Mouse (Mus musculus) naive thymus-derived CD4-positive, alpha-beta T cell, adult 2 months (primary cell): ENCODE data around the gene Lypd4.
A peak's percentile ranks its signal among the peaks of the same experiment; 100 is the strongest.
"Not testable (repeated sequence)": the region's sequence is repeated elsewhere in the genome, so short reads cannot be mapped to it uniquely, and the experiment has no call there.

Experiments used
- DNase-seq: peaks from one replicate; pipeline ENCODE4 v3.0.0-alpha.2; 2011; ENCODE audit warnings: low read depth

Gene Lypd4

DNA sequence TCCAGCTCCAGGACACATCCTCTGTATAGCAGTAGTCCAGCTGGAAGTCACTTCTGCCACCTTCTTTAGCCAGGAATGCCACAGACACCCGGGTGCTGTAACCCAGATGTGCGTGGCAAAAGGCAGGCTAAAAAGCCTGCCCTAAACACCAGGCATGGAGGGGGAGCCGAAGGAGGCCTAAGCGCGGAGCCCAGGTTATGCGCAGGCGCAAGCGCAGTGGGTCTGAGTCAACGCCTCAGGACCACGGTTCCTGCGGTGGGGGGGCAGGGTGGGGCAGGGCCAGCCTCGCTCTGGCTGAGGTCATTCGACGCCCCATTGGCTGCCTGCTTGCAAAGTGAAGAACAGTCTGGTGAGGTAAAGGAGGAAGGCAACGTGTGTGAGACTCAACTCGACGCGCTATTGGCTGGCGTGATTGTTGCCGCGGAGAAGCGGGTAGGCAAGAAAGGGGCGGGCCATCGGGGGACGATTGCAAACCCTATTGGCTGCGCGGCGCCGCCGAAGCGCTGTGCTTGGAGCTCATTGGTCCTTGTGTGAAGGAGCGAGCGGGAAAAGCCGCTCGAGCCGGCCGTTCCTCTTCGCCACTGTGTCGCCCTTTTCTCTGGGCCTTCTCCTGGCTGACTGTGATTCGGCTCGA lies at the start of gene Lypd4, which contains the start of gene Dmrtc2:
TSS of gene Lypd4 (minus strand) at position 410 of the 634 bp plus-strand sequence.
TSS of gene Dmrtc2 (plus strand) at position 526 of the 634 bp plus-strand sequence.
- DNase-seq = no peak

DNA sequence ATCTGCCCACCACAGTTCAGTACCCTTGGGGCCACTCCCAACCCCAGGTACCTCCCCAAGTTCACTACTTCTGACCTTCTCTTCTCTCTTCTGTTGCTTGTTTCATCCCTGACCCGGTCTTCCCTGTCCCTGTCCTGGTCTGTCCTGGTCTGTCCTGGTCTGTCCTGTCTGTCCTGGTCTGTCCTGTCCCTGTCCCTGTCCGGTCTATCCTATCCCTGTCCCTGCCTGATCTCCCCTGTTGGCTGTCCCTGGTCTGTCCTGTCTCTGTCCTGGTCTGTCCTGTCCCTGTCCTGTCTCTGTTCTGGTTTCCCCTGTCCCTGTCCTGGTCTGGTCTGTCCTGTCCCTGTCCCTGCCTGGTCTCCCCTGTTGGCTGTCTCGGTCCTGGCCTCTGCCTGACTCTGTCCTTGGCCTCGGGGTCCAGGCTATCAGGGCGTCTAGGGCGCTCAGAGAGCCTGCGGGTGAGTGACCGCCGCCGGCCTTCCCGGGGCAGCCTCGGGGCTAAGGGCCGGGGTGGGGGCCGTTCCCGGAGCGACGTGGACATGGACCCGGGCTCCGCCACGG lies 49.1 kb upstream of the Lypd4 start:
- no peak for DNase-seq

DNA sequence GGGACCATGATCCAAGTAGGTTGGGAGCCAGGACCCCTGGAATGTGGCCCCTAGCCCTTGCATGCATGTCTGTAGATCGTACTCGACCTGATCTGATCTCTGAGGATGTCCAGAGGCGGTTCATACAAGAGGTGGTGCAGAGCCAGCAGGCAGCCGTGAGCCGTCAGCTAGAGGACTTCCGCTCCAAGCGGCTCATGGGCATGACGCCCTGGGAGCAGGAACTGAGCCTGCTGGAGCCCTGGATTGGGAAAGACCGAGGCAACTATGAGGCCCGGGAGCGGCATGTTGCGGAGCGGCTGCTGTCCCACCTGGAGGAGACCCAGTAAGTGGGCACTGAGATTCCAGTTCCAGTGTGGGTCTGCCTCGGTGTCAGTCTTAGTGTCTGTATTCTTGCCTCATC lies 42.7 kb upstream of the Lypd4 start:
- DNase-seq = no peak

DNA sequence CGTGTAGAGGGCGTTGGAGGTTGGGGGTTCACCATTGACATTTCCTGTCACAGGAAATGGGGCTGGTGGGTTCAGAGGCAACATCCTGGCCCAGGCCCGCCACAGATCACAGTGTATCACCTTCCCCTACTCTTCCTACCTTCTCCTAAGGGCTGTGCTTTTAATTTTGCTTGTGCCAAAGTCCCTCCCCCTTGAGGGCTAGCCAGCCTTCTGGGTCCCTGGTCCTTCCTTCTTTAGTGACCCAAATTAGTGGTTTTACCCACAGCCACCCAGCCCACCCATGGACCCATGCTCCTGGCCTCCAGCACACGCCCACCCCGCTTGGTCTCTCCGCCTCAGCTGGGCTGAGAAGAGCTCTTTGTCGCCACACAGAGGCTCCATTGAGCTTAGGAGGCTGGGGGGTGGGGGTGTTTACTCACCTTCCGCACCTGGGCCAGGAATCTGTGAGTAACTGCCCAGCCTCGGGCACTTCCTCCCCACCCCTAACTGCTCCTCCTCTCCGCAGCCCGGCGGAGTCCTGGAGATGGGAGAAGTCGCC lies 37.5 kb upstream of the Lypd4 start:
- peak; percentile 88 for DNase-seq

DNA sequence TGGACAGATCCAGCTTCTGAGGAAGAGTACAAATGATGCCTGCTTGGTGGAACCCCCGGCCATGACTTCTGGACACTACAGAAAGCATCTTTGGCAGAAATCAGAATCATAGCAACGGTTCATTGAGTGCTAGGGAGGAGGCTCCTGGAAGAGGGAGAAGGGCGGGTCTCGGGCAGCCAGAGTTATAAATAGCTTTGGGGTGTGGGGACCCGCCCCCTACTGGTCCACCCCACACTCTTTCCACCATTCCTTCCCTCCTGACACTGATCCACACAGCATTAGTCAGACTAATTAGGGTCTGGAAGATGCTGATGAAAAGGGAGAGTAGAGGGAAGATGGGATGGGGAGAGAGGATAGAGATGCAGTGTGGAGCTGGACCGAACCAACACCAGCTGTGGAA lies 36.8 kb upstream of the Lypd4 start:
- DNase-seq = no peak

DNA sequence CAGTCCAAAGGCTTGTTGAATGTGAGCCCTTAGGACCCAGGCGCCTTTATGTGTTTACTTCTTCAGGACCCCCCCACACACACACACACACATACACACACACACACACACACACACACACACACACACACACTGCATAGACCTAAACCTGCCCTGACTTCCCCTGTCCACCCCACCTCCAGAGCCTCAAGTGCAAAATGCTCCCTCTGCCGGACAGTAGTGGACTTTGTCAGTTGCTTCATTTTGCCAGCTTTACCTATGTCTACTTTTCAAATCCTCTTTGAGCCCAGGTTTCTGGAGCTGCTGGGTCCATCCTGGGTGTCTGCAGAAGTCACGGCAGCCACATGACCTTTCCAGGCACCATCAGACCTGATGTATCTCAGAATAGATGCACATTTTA lies 35.2 kb upstream of the Lypd4 start:
- DNase-seq = peak; percentile 77

DNA sequence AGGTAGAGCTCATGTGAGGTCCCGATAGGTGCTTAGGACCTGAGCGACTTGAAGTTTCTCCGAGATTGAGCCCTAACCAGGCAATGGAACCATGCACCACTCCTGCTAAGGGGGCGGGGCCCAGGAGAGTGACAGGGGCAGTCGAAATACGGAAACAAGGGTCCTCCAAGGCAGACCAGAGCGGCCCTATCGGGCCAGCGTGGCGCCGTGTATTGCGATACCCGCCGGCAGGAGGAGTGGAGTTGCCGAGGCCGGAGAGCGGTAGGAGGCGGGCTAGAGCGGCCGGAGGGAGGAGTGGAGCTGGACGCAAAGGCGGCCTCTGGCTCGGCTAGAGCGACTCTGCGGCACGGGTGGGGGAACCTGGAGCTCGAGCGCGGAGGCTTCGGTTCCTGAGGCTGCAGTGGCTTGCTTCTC lies 34.3 kb upstream of the Lypd4 start:
- DNase-seq = peak; percentile 96

DNA sequence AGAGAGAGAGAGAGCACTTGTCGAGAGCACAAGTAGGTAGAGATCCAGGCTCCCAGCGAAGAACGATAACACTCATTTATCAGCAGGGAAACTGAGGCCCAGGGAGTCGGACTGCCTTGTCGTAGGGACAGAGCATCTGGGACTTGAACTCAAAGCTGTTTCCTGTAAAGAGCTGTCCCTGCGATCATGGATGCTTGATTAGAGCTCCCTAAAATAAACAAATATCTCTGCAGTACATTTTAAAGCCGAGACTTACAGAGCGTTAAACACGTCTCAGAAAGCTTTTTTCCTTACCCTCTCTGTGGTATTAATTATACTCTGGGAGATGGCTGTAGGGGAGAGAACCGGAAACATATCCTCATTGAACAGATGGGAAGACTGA lies 33.7 kb upstream of the Lypd4 start:
- DNase-seq = no peak

DNA sequence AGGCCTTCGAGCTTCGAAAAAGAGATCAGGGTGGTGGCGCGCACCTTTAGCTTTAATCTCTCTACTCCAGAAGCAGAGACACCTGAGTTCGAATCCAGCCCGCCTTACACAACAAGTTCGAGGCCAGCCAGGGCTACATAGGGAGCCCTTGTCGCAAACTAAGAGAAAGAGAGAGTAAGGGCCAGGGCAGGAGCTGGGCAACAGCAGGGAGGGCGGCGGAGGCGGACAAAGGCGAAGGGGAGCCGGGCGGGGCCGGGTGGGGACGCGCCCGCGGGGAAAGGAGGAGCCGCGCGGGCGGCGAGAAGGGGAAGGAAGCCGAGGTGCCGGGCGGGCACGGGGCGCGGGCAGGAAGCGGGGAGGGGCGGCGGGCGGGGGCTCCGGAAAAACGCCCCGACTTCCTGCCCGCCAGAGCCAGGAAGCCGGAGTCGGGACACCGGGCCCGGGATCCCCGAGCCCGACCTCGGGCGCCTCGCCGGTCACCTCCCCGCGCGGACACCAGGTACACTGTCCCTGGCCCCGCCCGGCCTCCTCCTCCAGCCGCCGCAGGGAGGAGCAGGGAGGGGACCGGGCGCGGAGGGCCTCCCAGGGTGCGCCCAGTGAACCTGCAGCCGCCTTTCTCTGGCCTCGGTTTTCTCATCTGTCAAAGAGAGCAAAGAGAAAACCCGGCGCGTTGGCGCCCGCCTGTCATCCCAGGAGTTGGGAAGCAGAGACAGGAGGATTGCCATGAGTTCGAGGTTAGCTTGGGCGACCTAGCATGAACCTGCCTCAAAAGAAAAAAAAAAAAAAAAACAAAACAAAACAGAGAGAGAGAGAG lies 33.1 kb upstream of the Lypd4 start, which contains the start of gene Arhgef1:
TSS of gene Arhgef1 (plus strand) at position 283 of the 814 bp plus-strand sequence.
- DNase-seq = peak; percentile 78

DNA sequence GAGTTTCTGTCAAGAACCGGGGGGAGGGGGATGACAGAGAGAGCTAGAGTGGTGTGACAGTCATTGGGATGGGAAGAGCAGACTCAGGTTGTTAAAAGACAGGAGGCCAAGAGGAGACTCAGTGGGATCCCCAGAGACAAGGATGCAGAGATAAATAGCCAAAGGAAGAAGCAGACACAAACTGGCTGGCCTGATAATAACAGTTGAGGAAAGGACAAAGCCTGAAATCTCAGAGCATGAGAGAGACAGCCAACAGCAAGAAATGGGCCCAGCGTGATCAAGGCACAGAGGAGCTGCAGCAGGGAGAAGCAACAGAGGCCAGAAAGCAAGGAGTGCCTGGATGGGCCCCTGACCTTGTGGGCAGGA lies 32.5 kb upstream of the Lypd4 start:
- DNase-seq = no peak

DNA sequence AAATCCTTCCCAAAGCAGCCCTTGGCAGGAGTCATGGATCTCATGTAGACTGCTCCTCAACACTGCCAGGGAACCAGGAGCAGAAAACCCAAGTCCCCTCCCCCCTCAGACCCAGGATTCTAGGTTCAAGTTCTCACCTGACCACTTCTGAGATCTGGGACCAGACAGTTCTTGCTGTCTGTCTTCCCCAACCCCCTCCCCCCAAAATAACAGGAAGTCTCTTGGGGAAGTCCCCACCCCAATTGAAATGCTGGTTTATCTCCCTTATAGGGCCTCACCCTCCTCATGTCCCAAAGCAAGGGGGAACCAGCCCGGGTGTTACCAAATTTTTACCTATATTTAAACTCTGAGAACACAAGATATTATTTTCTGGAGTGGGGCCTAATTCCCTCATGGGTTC lies 32.1 kb upstream of the Lypd4 start:
- DNase-seq = peak; percentile 79

DNA sequence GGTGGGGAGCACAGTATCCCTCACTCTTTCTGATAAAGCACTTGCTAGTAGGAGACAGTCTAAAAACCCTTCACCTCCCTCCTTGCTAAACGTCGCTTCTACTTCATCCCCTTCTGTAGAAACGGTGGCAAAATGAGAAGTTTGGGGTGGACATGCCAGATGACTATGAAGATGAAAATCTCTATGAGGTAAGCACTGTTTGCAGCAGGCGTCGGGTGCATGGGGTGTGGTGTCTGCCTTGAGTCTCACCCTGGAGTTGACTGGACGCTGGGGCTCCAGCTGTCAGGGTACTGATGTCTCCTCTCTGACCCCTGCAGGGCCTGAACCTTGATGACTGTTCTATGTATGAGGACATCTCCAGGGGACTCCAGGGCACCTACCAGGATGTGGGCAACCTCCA lies 31.4 kb upstream of the Lypd4 start:
- no peak for DNase-seq

DNA sequence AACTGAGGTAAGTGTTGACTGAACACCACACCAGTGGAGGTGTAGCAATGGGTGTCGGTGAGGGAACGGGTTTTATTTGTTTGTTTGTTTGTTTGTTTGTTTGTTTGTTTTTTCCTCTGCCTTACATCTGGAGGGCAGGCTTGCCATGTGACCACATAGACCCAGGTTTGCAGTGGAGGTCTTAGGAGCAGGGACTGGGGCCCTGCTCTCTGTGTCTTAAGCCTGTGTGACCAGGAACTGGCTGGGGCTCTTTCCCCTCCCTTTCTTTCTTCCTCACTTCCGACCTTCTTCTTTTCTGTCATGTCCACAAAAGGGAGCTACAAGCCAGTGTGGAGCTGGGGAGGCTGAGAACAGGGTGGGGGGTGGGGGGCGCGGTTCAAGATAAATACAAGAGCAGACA lies 28.2 kb upstream of the Lypd4 start:
- no peak for DNase-seq

DNA sequence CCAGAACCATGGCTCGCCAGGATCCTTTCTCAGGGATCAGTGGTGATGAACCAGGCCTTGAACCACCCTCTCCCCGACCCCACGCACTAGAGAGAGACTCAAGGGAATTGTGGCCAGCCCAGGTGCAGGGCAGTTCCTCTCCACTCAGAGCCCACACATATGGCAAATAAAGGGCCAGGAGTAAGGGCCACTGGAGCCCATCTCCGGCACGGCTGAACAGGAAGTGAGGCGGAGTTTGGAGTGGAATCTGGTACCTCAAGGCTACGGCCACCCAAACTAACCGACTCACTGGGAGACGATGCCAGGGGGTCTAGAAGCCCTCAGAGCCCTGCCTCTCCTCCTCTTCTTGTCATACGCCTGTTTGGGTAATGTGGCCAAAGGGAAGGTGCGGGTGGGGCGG lies 27.5 kb upstream of the Lypd4 start, which contains the start of gene Cd79a:
TSS of gene Cd79a (plus strand) at position 158 of the 400 bp plus-strand sequence.
- DNase-seq = peak; percentile 16

DNA sequence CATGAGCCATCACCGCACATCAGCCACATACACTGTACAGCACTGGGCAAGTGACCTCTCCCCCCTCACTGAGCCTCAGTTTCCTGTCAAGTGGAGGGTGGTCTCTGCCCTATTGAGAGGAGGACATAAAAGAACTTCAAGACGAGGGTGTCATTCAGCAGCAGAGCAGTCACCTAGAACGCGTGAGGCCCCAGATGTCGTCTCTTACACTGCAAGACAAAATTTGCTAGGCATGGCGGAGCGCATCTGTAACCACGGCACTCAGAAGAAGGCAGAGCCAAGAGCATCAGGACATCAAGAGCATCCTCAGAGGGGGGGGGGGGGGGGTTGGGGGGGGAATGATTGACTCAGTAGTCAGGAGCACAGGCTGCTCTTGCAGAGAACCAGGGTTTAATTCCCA lies 26.5 kb upstream of the Lypd4 start:
- no peak for DNase-seq

DNA sequence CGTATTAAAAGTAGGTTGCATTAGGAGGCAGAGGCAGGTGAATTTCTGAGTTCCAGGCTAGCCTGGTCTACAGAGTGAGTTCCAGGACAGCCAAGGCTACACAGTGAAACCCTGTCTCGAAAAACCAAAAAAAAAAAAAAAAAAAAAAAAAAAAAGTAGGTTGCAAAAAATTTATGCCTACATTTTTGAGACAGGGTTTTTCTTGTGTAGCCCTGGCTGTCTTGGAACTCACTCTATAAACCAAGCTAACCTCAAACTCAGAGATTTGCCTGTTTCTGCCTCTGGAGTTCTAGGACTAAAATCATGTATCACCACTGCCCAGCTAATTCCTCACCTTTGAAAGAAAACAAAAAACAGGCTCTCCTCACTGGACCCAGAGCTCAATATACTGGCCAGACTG lies 26.0 kb upstream of the Lypd4 start:
- not testable (repeated sequence) for DNase-seq

DNA sequence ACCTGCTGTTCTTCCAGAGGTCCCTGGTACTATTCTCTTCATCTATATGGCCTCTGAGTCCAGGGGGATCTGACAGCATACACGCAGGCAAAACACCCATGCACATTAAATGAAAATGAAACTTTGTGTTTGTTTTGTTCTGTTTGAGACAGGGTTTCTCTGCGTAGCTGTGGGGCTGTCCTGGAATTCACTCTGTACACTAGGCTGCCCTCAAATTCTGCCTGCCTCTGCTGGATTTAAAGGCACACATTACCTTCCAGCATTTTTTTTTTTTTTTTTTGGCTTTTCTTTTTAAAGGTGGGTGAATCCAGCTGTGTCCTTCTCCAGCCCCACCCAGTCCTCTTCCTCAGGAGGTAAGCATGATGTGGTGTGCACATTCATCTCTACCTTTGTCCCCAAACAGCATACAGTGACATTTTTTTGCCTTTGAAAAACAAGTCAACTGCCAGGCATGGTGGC lies 22.4 kb upstream of the Lypd4 start:
- DNase-seq = no peak

DNA sequence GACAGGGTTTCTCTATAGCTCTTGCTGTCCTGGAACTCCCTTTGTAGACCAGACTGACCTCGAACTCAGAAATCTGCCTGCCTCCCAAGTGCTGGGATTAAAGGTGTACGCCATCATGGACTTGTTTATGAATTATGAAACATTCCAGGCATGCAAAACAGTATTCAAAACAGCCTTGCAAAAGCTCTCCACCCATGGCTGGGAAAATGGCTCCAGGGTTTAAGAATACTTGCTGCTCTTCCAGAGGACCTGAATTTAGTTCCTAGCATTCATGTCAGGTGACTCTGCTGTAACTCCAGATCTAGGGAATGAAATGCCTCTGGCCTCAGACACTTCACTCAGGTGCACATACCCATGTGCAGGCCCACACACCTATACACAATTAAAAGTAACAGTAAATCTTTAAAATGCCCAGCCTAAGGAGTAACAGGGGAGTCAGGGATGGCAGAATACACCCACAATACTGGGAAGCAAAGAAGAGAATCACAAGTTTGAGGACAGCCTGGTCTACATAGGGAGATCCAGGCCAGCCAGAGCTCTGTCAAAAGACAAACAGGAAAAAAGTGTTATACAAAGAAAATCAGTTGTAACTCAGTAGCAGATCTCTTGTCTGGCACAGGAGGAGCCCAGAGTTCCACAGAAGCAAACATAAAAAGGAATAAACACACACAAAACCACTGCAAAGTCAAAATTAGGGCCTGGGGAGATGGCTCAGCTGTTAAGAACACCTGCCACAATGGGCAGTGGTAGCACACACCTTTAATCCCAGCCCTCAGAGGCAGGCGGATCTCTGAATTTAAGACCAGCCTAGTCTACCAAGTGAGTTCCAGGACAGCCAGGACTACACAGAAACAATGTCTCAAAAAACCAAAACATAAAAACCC lies 21.7 kb upstream of the Lypd4 start:
- no peak for DNase-seq

DNA sequence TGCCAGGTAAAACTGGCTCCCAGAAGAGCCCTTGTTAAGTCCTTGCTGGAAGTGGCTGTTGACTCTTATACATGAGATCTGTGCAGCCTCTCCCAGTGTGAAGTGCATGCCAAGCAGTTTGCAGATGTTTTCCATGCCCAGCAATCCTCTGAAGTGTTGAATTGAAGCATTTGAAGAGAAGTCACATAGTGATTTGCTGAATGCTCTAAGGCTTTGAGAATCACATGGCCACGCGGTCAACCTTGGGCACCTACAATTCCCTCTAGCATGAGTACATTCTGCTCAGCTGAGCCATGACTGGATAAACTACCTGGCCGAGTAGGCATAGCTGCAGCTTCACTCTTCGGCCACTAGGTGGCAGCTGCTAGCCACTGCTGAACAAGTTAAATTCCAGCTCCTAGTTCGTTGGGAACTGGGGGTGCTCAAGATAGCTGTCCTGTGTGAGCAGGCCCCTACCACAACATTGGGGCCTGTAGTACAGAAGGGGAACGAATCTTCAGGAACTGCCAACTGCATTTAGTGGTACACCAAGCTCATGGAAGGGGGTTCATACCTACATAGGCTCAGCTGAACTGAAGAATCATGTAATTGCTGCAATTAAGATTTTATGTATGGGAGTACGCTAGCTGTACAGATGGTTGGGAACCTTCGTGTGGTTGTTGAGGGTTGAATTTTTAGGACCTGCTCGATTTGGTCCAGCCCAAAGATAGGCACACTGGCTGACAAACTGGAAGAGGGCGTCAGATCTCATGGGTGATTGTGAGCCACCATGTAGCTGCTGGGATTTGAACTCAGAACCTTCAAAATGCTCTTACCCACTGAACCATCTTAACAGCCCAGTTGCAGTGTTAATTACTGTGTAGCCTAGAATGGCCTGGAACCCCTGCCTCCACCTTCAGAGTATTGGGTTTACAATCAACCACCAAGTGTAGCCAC lies 20.8 kb upstream of the Lypd4 start:
- peak; percentile 90 for DNase-seq

DNA sequence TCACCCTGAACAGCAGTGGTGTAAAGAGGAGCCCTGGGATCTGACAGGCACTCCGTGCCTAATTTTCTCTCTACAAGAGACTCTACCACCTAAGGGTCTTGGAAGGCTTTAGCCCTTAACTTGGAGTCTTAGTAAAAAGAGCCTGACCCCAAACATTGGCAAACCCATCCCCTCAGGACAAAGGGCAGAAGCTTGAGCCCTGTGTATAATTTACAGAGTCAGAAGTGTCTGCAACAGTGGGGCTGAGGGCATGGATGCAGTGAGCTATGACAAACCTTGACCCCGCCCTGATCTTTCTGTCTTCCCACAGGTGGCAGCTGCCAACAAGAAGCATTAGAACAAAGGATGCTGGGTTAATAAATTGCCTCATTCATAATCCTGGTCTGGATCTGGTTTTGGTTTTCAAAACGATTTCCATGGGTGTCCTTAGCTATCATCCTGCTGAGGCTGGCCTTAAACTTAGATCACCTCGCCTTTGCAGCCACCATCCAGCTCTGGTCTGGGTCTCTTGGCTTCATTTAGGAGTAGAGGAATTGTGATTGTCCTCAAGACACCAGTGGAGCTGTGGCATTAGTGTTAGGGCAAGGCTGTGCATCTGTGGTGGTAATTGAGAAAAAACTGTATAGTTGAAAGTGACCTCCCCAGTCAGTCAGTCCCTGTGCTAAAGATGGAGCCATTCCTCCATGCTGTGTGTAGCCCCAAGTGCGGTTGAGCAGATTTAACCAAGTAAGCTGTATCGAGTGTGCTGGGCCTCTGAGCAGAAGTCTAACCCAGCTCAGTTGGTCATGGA lies 19.9 kb upstream of the Lypd4 start:
- no peak for DNase-seq
